Mouse (Mus musculus) c-Kit-positive CD71-positive TER-119-positive erythroid progenitor cells, embryonic 14.5 days (primary cell): ENCODE data around the gene Shoc2.

Experiments
- DNase-seq: peaks from one replicate; pipeline ENCODE4 v3.0.0-alpha.2; 2013; ENCODE audit warnings: low spot score

Gene Shoc2

DNA sequence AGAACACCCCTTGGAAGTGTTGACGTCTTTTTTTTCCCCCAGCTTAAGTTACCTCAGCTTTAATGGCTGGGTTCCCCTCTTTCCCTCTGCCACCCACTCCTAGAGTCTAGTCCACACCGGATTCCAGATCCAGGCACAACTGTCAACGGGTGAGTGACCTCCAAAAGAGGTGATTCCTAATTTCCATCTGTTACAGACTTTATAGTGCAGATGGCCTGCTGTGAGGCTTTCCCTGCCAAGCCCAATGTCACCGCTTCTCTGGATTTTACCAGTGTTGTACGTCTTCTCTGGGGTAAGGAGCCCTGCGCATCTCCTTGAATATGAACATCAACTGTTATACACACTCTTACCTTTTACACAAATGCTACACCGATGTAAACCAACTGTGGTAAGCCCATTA, 95.3 kb downstream of the Shoc2 start:
- DNase-seq: no peak

DNA sequence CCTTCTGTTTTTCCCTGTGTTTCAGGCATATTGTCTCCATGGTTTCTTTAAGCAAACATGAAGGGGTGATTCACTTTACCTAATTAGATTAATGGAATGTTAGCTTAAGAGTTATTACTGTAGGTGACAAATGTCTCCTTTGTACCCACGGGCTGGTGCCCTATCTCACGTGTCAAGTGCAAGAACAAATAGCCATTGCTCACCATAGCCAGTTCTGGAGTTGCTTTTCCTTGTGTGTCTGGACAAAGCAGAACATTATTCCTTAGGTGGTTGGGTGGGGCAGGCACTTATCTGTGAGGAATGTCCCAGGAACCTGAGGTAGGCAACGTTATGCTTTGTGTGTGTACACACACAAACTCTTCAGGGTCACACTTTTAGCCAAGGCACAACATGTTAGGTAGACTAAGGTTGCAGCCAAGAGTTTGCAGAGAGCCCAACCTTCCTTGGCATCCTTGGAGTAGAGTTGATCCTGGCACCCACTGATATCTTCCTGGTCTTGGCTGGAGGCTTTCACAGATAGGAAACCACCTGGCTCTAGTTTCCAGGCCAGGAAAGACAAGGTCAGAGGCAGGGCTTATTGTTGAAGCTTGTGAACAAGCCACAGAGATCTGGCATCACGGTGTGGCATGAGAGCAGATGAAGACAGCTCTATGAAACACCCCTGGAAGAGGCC, 96.4 kb downstream of the Shoc2 start:
- DNase-seq: no peak

DNA sequence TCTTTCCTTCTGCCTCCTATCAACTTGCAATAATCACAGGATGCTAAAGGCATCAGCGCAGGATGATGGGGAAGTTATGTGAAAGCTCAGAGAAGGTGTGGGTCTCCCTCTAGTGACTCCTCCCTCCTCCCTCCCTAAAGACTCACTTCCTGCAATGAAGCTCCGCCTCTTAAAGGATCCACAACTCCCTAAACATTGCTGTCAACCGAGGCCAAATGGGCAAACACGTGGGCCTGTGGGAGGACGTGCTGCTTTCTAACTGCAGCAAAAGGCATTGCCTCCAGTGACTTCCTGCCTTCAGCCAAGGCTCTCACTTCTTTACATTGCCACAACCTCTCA, 96.9 kb downstream of the Shoc2 start:
- DNase-seq: no peak

DNA sequence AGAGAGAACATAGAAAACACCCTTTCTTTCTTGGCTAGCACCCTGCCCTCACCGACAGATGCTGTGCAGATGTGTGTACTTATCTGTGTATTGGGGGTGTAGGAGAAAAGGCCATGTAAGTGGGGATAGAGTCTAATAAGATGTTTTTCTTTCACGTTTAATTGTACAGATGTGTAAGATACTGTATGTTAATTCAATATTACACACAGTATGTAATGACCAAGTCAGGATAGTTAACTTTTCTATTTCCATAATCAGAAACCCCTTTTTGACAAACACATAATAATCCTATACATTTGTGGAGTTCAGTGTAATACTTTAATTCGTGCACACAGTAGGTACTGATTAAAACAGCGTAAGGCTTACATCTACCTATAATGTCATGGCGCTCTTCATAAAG, 99.7 kb downstream of the Shoc2 start, which contains the start of gene Adra2a:
TSS of gene Adra2a (plus strand) at position 301 of the 400 bp plus-strand sequence.
- DNase-seq: no peak

DNA sequence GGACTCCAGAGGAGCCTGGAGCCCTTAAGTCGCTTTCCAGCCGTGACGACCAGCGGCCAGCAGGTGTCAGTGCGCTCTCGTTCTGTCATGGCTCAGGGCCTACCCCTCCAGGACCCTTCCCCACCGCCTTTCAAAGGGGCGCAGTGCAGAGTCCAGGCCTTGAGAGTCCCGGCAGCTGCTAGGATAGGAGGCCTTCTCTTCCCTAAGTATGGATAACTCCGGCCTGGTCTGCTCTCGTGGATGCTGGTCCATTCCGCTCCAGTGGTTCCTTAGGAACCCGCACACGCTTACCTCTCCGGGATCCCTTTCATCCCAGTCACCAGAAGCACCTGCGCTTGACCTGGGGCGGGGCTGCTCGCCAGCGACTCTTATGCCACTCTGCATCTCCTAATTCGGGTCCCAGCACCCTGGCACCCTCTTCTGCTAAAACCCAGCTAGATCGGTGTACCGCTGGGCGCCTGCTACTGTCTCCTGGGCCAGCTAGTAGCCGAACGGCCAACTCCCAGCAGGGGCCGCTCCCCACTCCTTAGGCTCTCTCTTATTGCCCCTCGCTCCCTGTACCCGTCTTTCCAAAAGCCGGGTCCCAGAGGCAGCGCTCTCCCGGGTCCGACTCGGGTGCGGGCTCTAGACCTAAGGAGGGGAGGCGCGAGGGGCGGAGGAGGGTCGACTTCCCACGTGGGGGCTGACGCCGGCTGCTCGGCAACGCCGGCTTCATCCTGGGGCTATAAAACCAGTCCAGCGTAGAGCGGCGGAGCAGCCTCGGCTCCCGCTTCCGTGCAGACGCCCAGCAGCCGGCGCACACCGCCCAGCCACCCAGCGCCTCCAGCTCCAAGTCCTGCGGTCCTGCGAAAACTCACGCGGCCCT, 100.6 kb downstream of the Shoc2 start:
- DNase-seq: no peak

DNA sequence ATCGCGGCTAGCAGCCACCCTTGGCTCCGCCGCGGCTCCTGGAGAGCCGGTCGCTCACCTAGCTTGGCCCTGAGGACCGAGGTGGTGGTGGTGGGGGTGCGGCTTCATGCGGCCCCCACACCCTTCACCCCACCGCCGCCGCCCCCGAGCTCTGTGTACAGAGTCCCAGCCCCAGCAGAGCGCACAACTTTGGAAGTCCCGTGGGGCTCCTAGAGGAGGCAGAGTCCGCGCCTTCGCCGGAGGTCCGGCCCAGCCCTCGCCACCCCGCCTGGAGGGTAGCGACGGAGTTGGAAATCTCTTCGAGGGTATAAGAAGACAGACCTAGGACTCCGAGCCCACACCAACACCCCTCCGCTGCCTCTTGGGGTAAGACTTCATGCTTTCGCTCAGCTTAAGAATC, 101.3 kb downstream of the Shoc2 start:
- no peak for DNase-seq

DNA sequence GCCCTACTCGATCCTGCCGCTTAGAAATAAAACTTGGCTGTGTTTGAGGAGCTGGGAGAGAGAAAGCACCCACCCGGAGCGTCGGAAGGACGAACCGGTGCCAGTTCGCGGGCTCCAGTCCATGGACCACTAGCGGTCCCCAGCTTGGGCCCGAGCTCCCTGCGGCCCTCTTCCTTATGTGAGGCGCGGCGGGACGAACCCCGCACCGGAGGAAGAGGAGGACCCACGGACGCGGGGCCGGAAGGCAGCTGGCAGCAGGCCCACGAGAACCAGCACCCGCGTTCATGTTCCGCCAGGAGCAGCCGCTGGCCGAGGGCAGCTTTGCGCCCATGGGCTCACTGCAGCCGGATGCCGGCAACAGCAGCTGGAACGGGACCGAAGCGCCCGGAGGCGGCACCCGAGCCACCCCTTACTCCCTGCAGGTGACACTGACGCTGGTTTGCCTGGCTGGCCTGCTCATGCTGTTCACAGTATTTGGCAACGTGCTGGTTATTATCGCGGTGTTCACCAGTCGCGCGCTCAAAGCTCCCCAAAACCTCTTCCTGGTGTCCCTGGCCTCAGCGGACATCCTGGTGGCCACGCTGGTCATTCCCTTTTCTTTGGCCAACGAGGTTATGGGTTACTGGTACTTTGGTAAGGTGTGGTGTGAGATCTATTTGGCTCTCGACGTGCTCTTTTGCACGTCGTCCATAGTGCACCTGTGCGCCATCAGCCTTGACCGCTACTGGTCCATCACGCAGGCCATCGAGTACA, 102.0 kb downstream of the Shoc2 start:
- DNase-seq: no peak

DNA sequence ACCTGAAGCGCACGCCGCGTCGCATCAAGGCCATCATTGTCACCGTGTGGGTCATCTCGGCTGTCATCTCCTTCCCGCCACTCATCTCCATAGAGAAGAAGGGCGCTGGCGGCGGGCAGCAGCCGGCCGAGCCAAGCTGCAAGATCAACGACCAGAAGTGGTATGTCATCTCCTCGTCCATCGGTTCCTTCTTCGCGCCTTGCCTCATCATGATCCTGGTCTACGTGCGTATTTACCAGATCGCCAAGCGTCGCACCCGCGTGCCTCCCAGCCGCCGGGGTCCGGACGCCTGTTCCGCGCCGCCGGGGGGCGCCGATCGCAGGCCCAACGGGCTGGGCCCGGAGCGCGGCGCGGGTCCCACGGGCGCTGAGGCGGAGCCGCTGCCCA, 102.6 kb downstream of the Shoc2 start:
- DNase-seq: no peak

DNA sequence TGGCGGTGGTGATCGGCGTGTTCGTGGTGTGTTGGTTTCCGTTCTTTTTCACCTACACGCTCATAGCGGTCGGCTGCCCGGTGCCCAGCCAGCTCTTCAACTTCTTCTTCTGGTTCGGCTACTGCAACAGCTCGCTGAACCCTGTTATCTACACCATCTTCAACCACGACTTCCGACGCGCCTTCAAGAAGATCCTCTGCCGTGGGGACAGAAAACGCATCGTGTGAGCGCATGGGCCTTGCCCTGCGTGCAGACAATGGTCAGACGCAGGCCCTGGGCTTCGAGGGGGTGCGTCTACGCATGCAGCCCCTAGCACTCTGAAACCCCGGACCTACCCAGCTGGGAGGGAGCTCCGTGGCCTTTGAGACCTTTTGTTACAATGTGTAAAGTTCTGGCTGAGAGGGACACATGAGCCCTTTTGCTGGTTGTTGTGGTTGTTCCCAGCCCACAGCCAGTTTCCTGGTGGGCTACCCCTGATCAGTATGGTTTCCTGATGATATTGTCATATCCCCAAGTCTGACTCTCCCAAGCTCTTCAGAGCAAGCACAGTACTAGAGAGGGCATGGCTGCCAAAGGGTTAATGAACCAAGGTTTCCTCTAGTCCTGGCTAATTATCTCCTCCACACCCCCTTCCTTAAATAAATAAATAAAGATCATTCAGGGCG, 103.4 kb downstream of the Shoc2 start:
- DNase-seq: no peak

DNA sequence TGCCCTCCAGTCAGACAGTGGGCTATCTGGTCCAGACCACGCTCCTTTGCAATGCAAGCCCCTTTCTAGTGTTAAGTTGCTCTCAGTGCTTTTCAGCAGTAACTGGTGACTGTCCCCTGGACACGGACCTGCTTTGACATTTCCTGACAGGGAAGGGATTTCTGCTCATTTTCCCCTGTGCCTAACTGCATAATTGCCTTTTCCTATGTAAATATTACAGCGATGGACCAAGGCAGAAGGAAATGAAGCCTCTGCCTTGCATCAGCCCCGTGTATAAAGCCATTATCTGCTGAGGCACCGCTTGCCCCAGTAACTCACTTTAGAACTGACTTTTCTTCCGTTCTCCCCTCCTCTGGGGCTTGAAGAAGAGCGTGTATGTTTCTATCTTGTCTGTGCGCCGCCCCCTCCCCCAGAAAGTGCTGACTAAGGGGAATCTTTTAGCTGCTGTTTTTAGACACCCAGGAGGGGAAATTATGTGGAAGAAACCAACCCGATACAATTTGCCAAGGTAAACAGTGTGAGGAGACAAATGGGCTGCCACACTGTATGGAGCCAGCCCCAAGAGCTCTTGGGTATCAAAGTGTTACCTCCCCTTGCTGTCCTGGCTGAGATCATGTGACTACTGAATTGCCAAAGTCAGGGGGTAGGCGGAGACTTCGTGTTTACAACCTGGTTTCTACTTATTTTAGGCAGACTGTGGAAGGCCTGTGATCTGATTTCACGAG, 104.2 kb downstream of the Shoc2 start:
- DNase-seq: no peak

DNA sequence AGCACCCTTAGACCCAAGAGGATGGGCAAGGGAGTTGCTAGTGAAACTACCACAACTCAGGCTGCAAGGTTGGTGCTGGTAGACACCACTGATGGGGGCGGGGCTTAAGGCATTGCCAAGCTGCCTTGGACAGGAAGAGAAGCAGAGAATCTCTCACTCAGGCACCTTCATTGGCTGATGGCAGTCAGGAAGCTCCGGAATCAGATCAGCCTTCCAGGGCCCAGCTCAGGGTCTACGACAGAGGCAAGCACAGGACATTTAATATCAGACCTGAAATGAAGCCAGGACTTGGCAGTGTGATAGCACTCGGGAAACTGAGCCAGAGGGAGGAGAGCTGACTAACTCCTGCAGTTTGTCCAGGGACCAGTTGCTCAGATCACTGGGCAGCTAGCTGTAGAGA, 107.5 kb downstream of the Shoc2 start:
- DNase-seq: no peak

DNA sequence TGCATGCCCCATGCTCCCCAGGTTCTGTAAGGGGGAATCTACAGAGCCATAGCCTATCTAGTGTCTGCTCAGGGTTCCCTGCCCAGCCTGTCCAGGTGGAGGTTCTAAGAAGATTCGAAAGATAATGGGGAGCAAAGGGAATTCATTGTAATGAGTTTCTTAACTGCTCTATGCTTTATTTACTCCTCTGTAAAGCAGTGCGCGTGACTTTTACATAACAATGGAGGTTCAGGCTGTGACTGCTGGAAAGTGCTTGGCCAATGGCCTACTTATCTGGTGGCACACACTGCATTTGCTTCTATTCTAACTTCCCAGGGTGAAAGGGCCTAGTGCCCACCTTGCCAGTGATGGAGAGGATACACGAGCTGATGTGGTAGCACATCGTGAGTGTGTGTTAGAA, 111.7 kb downstream of the Shoc2 start:
- DNase-seq: no peak

DNA sequence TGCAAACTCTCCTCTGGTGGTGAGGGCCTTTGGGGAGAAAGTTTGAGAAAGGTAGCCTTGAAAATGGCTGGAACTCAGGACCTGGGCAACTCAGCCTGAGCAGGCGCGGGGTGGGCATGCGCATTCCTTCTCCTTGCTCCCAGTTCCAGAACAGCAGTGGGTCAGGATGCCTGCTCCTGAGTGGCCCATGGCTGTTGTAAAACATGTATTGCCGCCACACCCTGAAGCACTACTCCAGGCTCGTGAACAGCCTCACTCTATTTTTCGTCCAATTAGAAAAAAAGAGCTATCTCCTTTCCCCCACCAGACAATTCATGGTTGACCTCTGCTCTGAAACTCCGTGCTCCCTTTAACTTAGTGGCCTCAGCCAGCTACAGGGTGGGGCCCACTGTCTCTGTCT, 124.3 kb downstream of the Shoc2 start:
- DNase-seq: no peak

DNA sequence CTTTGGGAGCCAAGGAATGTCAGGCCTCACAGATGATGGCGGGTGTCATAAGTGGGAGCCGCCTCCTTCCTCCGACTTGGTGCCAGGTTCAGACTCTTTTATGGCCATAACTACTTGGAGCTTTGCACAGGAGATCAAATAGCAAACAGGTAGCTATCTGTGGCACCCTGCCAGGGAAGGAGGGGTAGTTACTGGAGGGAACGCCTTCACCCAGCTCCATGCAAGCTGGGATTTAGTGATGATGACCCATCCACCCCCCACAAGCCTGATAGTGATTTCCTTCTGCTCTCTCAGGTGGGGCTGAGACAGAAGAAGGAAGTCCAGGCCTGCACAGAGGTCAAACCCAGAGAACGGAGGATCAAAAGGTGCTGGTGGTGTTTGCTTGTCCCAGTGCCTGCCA, 126.4 kb downstream of the Shoc2 start:
- DNase-seq: no peak

DNA sequence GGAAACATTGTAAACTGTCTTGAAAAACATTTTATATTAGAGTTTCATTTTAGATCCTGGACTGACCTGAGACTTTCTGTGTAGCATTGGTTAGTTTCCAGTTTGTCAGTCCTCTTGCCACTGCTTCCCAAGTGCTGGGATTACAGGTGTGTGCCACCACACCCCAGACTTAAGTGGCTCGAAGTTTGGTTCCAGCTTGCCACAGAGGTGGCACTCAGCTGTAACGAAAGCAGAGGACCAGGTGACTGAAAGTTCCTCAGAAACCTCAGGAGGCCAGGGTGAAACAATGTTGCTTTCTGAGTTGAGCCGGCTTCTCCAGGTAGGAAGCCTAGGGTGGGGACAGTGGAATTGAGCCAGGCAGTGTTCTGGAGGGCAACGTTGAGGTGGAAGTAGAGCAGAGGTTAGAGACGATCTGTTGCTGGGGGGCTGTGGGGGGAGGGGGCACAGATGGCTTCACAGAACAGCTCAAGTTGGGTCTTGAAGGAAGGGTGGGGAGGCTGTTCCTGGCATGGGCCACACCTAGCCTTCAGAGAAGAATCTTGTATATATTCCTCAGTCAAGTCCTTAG, 128.2 kb downstream of the Shoc2 start:
- no peak for DNase-seq

DNA sequence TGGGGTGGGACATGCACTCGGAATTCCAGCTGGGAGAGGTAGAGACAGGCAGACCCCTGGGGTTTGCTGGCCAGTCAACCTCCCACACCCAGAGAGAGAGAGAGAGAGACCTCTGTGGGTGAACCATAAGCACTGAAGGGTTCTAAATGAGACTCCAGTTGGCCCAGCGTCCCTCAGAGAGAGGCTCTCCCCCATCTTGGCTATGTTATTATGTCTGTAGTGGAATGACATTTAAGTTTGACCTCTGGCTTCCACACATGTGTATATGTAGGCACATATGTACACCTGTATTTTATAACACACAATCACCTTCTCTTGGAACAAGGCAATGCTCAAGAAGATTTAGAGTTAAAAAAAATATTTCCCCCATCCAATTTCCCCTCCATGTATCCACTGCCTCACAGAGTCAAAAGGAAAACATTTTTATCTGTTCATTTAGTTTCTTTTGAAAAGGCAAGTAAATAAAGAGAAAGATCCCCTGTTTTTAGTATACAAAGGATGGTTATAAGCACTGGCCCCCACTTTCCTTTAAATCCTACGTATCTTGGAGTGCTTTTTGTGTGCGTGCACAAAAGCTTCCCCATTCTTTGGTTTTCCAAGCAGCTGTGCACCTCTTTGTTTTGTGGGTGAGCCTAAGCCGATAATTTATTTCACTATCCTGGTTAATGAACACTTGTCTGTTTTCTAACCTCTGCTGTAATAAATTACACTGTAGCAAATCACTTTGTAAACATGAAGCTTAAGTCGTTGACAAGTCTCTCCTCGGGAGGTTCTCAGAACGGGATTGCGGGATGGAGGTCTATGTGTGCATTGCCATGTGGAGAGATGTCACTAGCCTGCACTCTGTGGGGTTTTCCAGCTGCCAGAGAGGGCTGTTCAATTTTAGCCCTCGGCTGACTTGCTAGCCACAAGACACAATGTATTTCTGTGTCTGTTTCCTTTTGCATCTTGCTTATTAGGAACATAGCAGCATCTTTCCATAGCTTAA, 132.6 kb downstream of the Shoc2 start:
- DNase-seq: no peak

DNA sequence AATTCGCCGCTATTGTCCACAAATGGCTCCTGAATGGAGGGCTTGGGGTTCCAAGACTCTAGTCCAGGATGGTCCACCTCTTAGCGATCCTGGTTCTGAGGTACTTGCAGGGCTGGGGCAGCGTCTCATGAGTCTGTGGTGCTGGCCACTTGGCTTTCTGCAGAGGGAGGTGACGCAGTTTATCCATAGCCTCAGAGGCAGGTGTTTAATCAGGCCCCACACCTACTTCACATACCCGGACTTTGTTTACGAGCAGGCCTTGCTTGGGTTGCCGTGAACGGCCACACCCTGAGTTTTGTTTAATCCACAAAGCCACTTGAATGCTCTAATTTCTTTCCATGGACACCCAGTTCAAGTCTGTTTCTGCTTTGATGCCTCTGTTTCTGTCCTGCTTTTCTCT, 137.2 kb downstream of the Shoc2 start:
- DNase-seq: no peak

DNA sequence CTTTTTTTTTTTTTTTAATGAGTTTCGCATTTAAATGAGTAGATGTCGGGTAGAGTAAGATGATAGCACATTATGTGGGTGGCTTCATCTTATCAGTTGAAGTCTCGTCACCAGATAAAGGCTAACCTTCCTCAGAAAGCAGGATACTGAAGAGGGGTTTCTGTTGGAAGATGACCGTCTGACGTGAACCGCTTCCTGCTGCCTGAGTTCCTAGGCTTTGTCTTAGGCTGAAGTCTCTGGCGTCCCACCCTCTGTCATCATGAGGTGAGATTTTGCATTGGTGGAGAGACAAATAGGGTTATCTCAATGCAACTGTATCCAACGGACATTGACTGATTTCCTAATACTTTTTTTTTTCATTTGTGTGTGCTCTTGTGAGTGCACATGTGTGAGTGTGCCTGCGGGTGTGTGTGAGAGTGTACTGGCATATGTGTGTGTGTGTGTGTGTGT, 137.6 kb downstream of the Shoc2 start:
- no peak for DNase-seq
